Mouse (Mus musculus) megakaryocyte, adult 5-6 weeks (primary cell): ENCODE measurements around the gene Slc25a24. TPM values are rescaled to one million over a fixed set of nuclear protein-coding genes. Genes with fewer than 3 reads are reported as not detected.

ENCODE experiments used
- ATAC-seq: 2 replicates; pipeline ENCODE4 v1.8.0; 2016; ENCODE audit warnings: mild to moderate bottlenecking, inconsistent platforms; ENCODE audit not compliant: poor library complexity, severe bottlenecking
- total RNA-seq, 2 experiments: library from RNA; stranded (forward) in 1 of 2; stranded (reverse) in 1 of 2; fragments of 153-499, 151-499 nt in 1 of 2; fragments of 221-1000, 200-1000 nt in 1 of 2; gene quantifications; 2 replicates each; pipeline versions ENCODE4 v1.2.3 to v1.2.4; 2015 to 2017

The Slc25a24 gene
- total RNA-seq, 2 experiments from 2014 or later, result 86.8 to 87.0 TPM

- peak; percentile 75 for ATAC-seq
Measured at GRCm38 (mm10) chr3:109165214-109165829, 42.4 kb downstream of the Slc25a24 start.

- ATAC-seq, result peak; percentile 55
Measured at GRCm38 (mm10) chr3:109169121-109169520, 46.2 kb downstream of the Slc25a24 start.

GRCm38 (mm10) chr3:109171070-109171778, 48.3 kb downstream of the Slc25a24 start:
- ATAC-seq, result peak; percentile 86

DNA sequence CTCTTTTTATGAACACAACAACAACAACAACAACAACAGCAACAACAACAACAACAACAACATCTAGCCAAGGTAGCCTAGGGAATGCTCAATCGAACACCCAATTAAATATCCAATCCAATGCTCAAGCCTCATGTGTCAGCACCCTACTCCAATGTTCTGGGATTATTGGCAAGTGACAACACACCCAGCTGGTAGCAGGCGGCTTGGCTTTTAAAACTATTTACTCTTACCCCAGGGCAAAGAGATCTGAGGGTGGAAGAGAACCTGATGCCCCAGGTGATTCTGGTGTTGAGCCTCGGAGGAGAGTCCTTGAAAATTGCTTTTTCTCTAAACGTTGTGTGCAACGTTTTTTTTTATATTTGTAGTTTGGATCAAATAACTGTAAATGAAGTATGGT, 51.4 kb downstream of the Slc25a24 start:
- ATAC-seq, result no peak

GRCm38 (mm10) chr3:109178705-109179104, 55.8 kb downstream of the Slc25a24 start:
- ATAC-seq, result no peak

DNA sequence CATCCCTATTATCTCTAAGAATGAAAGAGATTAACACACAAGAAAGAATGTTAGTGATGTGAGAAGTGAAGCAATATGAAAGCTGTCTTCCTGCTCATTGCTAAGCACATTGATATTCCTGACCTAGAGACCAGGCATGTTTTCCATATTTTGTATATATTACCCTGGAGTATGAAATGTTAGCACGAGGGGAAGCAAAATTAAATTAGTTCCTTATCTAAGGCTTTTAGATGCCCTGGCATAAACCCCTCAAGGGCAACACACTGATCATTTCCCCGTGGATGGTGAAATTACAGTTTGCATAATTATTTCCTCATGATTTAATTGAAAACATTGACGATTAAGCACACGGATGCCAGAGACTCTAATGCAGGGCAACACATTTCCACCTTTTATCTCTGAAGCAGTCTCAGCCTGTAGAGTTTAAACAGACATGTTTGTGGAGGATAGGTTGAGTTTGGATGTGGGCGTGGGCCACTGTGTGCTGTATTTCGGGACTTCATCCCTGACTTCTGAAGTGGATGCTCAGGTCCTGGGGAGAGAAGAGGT, 56.7 kb downstream of the Slc25a24 start:
- ATAC-seq, result no peak

GRCm38 (mm10) chr3:109196166-109196565, 73.2 kb downstream of the Slc25a24 start:
- ATAC-seq, result 0 out of 2 replicates have a peak, but pooled peaks have one; percentile 15

DNA sequence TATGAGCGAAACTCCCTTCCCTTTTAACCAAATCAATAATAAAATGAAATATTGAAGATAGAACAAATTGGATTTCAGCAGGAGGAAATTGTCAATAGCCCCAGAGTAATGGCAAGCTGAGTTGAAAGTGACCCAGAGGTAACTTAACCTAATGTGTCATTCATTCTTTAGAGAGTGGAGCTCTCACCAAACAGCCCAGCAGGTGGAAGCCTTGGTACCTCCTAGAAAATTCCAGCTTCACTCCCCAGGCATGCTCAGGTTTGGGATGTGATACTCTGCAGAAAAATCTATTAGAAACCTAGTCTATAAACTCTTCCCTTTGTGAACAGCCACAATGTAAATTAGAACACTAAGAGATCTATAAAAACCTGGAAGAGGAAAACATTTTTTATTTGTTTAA, 76.3 kb downstream of the Slc25a24 start:
- ATAC-seq, result no peak

DNA sequence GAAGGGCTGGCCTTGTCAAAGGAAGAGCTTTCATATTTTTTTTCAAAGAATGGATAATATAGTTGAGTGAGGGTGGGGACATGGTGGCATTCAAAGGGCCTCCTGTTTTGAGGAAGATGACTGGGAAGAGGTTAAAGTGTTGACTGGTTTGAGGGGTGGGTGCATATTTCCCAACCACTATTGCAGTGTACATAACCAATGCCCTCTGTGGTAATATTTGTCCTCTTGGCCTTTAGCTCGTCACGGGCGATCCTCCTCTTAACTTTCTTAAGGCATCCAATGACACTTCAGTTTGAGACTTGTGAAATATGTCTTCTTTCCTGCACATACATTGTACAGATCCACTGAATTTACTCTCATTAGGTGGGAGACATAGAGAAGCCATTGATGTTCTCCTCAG, 89.4 kb downstream of the Slc25a24 start:
- ATAC-seq, result peak; percentile 67

- ATAC-seq, result peak; percentile 43
Measured at GRCm38 (mm10) chr3:109216352-109216751, 93.4 kb downstream of the Slc25a24 start.

Other genes with a start within 250 kb of the Slc25a24 start
- 0.07 TPM in 1 of 2 replicates, not detected in the other for gene Fndc7, start 233.1 kb upstream of the Slc25a24 start, total RNA-seq (2015)
- gene Fndc7, start 233.1 kb upstream of the Slc25a24 start, total RNA-seq (2017), result 0.12 and 0.44 TPM in 2 replicates
- 108 and 110 TPM in 2 replicates for gene Prpf38b, start 211.4 kb upstream of the Slc25a24 start, total RNA-seq (2015)
- gene Prpf38b, start 211.4 kb upstream of the Slc25a24 start, total RNA-seq (2017), result 197 and 206 TPM in 2 replicates
- 0.11 TPM in 1 of 2 replicates, not detected in the other for gene Henmt1, start 183.3 kb upstream of the Slc25a24 start, total RNA-seq (2015)
- 0.45 TPM in 1 of 2 replicates, not detected in the other for gene Henmt1, start 183.3 kb upstream of the Slc25a24 start, total RNA-seq (2017)
- gene Gm9857, start 182.7 kb upstream of the Slc25a24 start, total RNA-seq (2015), result not detected in 2 replicates
- gene Gm9857, start 182.7 kb upstream of the Slc25a24 start, total RNA-seq (2017), result not detected in 2 replicates
- gene Fam102b, start 95.5 kb upstream of the Slc25a24 start, total RNA-seq (2015), result 30.7 and 33.5 TPM in 2 replicates
- gene Fam102b, start 95.5 kb upstream of the Slc25a24 start, total RNA-seq (2017), result 41.3 and 42.0 TPM in 2 replicates
- not detected in 2 replicates for gene Slc25a54, start 42.7 kb upstream of the Slc25a24 start, total RNA-seq (2015)
- not detected in 2 replicates for gene Slc25a54, start 42.7 kb upstream of the Slc25a24 start, total RNA-seq (2017)
- 44.2 and 49.7 TPM in 2 replicates for gene Vav3, start 217.5 kb downstream of the Slc25a24 start, total RNA-seq (2015)
- 60.9 and 67.8 TPM in 2 replicates for gene Vav3, start 217.5 kb downstream of the Slc25a24 start, total RNA-seq (2017)